Mouse (Mus musculus): ENCODE measurements around the gene Scml2. TPM values are rescaled to one million over a fixed set of nuclear protein-coding genes. Genes with fewer than 3 reads are reported as not detected.
A peak's percentile ranks its signal among the peaks of the same experiment; 100 is the strongest.
"Not testable (repeated sequence)": the region's sequence is repeated elsewhere in the genome, so short reads cannot be mapped to it uniquely, and the experiment has no call there.

Scml2 gene
- total RNA-seq (2015; ENCODE audit: low replicate concordance), result 1.3 and 15.4 TPM in 2 replicates
- 0.56 and 3.8 TPM in 2 replicates for total RNA-seq (2017; ENCODE audit: low replicate concordance)

GRCm38 (mm10) chrX:161116893-161117292 is at the start of gene Scml2:
Scml2 (plus strand) TSS chrX:161117193.
- ATAC-seq (replicated peaks; ENCODE audit: low FRiP score, poor library complexity, severe bottlenecking), result not testable (repeated sequence)

- ATAC-seq (replicated peaks; ENCODE audit: low FRiP score, poor library complexity, severe bottlenecking), result not testable (repeated sequence)
Observed at GRCm38 (mm10) chrX:161075576-161075975, 41.4 kb upstream of the Scml2 start.

- ATAC-seq (replicated peaks; ENCODE audit: low FRiP score, poor library complexity, severe bottlenecking), result peak; percentile 98
Observed at GRCm38 (mm10) chrX:161162314-161163068, 45.5 kb downstream of the Scml2 start.

GRCm38 (mm10) chrX:161163069-161163416 is 46.0 kb downstream of the Scml2 start:
- no peak for ATAC-seq (replicated peaks; ENCODE audit: low FRiP score, poor library complexity, severe bottlenecking)

- ATAC-seq (replicated peaks; ENCODE audit: low FRiP score, poor library complexity, severe bottlenecking), result not testable (repeated sequence)
Observed at GRCm38 (mm10) chrX:161287156-161287555, 170.2 kb downstream of the Scml2 start, which contains the start of gene Gm15262. Gm15262 (plus strand) TSS chrX:161287456.

Other genes starting within 250 kb of the Scml2 start
- not detected in 2 replicates for gene Gja6, start 210.1 kb upstream of the Scml2 start, total RNA-seq (2015; ENCODE audit: low replicate concordance)
- not detected in 2 replicates for gene Gja6, start 210.1 kb upstream of the Scml2 start, total RNA-seq (2017; ENCODE audit: low replicate concordance)
- 0.19 TPM in 1 of 2 replicates, not detected in the other for gene Cdkl5, start 122.5 kb upstream of the Scml2 start, total RNA-seq (2015; ENCODE audit: low replicate concordance)
- gene Cdkl5, start 122.5 kb upstream of the Scml2 start, total RNA-seq (2017; ENCODE audit: low replicate concordance), result 0.26 TPM in 1 of 2 replicates, not detected in the other
- gene Gm15262, start 170.3 kb downstream of the Scml2 start, total RNA-seq (2015; ENCODE audit: low replicate concordance), result not detected in 2 replicates
- gene Gm15262, start 170.3 kb downstream of the Scml2 start, total RNA-seq (2017; ENCODE audit: low replicate concordance), result not detected in 2 replicates

Measured in erythroblast, adult 5-6 weeks (primary cell).